Mouse (Mus musculus) cortical plate, adult 2 months (tissue): ENCODE results near the gene Ube2m. TPM values are rescaled to one million over a fixed set of nuclear protein-coding genes. Genes with fewer than 3 reads are reported as not detected.
A peak's percentile ranks its signal among the peaks of the same experiment; 100 is the strongest.

ENCODE experiments used
- H3K27ac ChIP-seq: fragments of 200-500 bp; 2 replicates; pipeline ENCODE4 v1.5.1; 2012; ENCODE audit warnings: low read length, control low read depth, inconsistent platforms; ENCODE audit not compliant: insufficient read depth
- H3K4me1 ChIP-seq: fragments of 200-500 bp; 2 replicates; pipeline ENCODE4 v1.6.1; 2011; ENCODE audit warnings: low read length; ENCODE audit not compliant: control insufficient read depth, insufficient read depth
- H3K4me3 ChIP-seq: fragments of 200-500 bp; 2 replicates; pipeline ENCODE4 v1.5.1; 2011; ENCODE audit warnings: mild to moderate bottlenecking, low read length, control low read depth; ENCODE audit not compliant: insufficient read depth
- CTCF ChIP-seq: fragments of 200-500 bp; IDR thresholded peaks from 2 replicates; pipeline ENCODE4 v1.5.1; 2011; ENCODE audit warnings: mild to moderate bottlenecking, control low read depth, low read length; ENCODE audit not compliant: insufficient read depth; ENCODE audit errors: extremely low read depth
- POLR2A ChIP-seq: fragments of 200-500 bp; IDR thresholded peaks from 2 replicates; pipeline ENCODE4 v1.6.1; 2011; ENCODE audit warnings: mild to moderate bottlenecking, low read length, control low read depth; ENCODE audit not compliant: insufficient read depth; ENCODE audit errors: extremely low read depth
- polyA plus RNA-seq: library from polyadenylated mRNA; depleted of rRNA; stranded (reverse); fragments of >200 nt; gene quantifications from 2 replicates; pipeline ENCODE4 v1.2.3, GENCODE M21; 2012

Ube2m gene
- polyA plus RNA-seq, 1 experiment: 400 TPM

GRCm38 (mm10) chr7:13035211-13035855, 2.7 kb downstream of the Ube2m start:
- Histone ChIP-seq H3K27ac (no peak overlapping the region), H3K4me3 (peak overlapping the region; percentile 61; the same call in 1 of the 2 replicates), H3K4me1 (peaks cover 3% of the 10 kb centered on the region; the same call in 1 of the 2 replicates)
- TF ChIP-seq POLR2A: no peak
- TF ChIP-seq CTCF: no peak

DNA sequence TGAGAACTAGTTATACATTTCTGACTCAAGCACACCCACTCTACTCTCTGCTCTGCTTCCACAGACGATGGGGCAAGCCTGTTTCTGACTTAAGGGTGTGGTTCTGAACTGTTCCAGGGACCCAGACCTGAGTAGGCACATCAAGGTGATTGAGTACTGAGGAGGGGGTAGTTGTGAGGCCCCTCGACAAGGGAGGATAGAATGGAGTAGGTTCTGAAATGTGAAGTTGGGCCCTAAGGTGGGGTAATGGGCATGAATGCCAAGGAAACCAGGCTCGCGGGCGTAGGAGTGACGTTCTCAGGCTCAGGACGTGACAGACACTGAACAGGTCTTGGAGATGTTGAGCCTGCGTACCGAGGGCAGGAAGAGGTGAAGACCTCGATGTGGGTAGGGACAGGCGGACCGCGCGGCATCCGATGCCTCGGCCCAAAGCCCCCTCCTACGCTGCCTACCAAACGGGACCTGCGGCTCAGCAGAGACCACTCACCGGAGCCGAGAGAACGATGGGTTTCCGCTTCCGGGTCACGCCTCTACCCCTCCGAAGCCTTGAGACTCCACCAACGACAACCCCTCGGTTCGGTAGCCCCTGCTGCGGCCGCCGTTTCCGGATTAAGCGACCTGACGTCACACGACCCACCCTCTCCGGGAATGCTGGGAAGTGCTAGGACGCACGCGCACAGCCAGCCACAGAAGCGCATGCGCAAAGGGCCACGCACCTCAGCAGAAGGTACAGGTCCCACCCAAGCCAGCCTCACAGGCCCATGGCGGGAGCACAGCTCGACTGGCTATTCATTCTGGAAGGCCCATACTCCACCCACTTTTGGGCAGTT, 3.7 kb downstream of the Ube2m start, which contains the start of gene Chmp2a:
Chmp2a (minus strand) TSS at position 660 of the 830 bp plus-strand sequence.
- TF ChIP-seq CTCF: no peak
- peak; percentile 95 for TF ChIP-seq POLR2A
- Histone ChIP-seq H3K4me3 (peak within 1 kb of the TSS; percentile 61), H3K4me1 (peaks cover 3% of the 10 kb centered on the region; the same call in 1 of the 2 replicates), H3K27ac (peak within 1 kb of the TSS; percentile 61)

- Histone ChIP-seq H3K27ac (peak overlapping the region; percentile 61; the same call in 1 of the 2 replicates), H3K4me1 (no peaks in the 10 kb centered on the region; the same call in 1 of the 2 replicates), H3K4me3 (peak overlapping the region; percentile 61)
- TF ChIP-seq POLR2A (no peak), CTCF (no peak)
Observed at GRCm38 (mm10) chr7:13033451-13034147, 4.5 kb downstream of the Ube2m start.

- no peak overlapping the region for H3K4me3 ChIP-seq
- no peak overlapping the region for H3K27ac ChIP-seq
- H3K4me1 ChIP-seq: no peaks in the 10 kb centered on the region; the same call in 1 of the 2 replicates
- no peak for TF ChIP-seq POLR2A
- TF ChIP-seq CTCF: no peak
Observed at GRCm38 (mm10) chr7:13032541-13032940, 5.5 kb downstream of the Ube2m start.

DNA sequence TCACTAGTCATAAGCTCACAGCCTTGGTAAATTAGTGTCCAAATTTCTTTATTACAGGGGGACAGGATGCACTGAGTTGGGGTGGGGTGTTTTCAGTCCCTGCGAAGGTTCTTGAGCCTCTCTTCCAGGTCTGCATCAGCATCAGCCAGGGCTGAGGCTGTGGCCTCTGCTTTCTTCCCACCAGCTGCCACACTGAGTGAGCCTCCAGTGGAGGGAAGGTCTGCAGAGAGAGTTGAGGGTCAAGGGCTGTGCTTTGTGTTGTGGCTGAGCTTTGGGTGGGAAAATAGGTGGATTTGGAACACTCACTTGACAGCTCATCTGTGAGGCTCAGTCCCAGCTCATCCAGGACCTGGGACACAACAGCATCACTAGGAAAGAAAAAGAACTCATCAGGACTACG, 6.1 kb downstream of the Ube2m start:
- Histone ChIP-seq H3K27ac (no peak overlapping the region), H3K4me1 (no peaks in the 10 kb centered on the region; the same call in 1 of the 2 replicates), H3K4me3 (no peak overlapping the region)
- no peak for TF ChIP-seq POLR2A

GRCm38 (mm10) chr7:13031069-13031468, 7.0 kb downstream of the Ube2m start:
- Histone ChIP-seq H3K4me3 (no peak overlapping the region), H3K27ac (no peak overlapping the region), H3K4me1 (peaks cover 4% of the 10 kb centered on the region; the same call in 1 of the 2 replicates)
- peak; percentile 22; the same call in 1 of the 2 replicates for TF ChIP-seq CTCF
- no peak for TF ChIP-seq POLR2A

GRCm38 (mm10) chr7:13028986-13029385, 9.1 kb downstream of the Ube2m start:
- no peak overlapping the region for H3K27ac ChIP-seq
- H3K4me3 ChIP-seq: no peak overlapping the region
- H3K4me1 ChIP-seq: peaks cover 8% of the 10 kb centered on the region; the same call in 1 of the 2 replicates
- TF ChIP-seq CTCF (no peak), POLR2A (no peak)

DNA sequence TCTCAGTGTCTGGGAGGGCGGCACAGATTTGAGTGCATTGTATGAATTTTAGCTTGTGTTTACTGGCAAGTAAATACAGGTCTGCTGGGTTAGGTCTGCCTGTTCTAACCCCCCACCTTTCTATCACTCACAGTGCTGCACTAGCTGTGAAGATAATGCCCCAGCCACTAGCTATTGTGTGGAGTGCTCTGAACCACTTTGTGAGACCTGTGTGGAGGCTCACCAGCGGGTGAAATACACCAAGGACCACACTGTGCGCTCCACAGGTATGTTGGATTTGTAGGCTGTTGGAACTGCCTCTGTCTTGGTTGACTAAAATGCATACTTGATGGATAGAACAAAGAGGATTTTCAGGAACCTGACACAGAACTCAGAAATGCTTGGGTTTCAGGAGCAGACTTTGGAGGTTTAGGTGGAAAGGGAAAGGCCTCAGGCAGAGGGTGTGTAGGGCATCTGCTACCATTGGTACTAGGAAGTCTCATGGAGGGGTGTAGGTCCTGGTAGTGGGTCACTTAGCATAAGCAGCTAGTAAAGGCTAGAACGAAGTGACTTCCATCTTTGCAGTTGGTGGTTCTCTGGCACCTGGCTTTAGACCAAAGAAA, 12.5 kb downstream of the Ube2m start:
- peaks cover 9% of the 10 kb centered on the region; the same call in 1 of the 2 replicates for H3K4me1 ChIP-seq
- no peak overlapping the region for H3K27ac ChIP-seq
- TF ChIP-seq POLR2A: no peak
- no peak for TF ChIP-seq CTCF
- H3K4me3 ChIP-seq: peak overlapping the region; percentile 59

- peak overlapping the region; percentile 94 for H3K27ac ChIP-seq
- TF ChIP-seq POLR2A: no peak
- TF ChIP-seq CTCF: no peak
- H3K4me1 ChIP-seq: peaks cover 9% of the 10 kb centered on the region; the same call in 1 of the 2 replicates
- H3K4me3 ChIP-seq: peak overlapping the region; percentile 59
Observed at GRCm38 (mm10) chr7:13024805-13025204, 13.3 kb downstream of the Ube2m start.
